Mouse (Mus musculus): Measurements from ENCODE around the gene Plbd2. TPM values are rescaled to one million over a fixed set of nuclear protein-coding genes. Genes with fewer than 3 reads are reported as not detected.

Plbd2 gene
- polyA plus RNA-seq, 1 experiment from 2014 or later, result 50.6 TPM

- WGBS, result 2% methylated on average over 17 of the region's 17 CpGs
- H3K36me3 ChIP-seq, result no peaks in the 10 kb centered on the region
- no peak for ATAC-seq (ENCODE audit: insufficient number of reproducible peaks, low FRiP score)
- peaks cover 34% of the 10 kb centered on the region for H3K4me1 ChIP-seq (replicated peaks)
- peaks cover 92% of the 10 kb centered on the region for H3K27me3 ChIP-seq (replicated peaks)
- no peak overlapping the region for H3K9ac ChIP-seq
- H3K9me3 ChIP-seq (replicated peaks), result no peaks in the 10 kb centered on the region
- peak overlapping the region; percentile 27 for H3K4me3 ChIP-seq
- no peak overlapping the region for H3K27ac ChIP-seq (ENCODE audit: poor library complexity, severe bottlenecking)
- H3K4me2 ChIP-seq, result peak overlapping the region; percentile 42
Measured at GRCm38 (mm10) chr5:120437539-120437938, 65.9 kb downstream of the Plbd2 start.

- Histone ChIP-seq H3K4me2 (no peak overlapping the region), H3K4me3 (no peak overlapping the region), H3K4me1 (replicated peaks) (peaks cover 34% of the 10 kb centered on the region), H3K9me3 (replicated peaks) (no peaks in the 10 kb centered on the region), H3K9ac (no peak overlapping the region), H3K27me3 (replicated peaks) (peaks cover 92% of the 10 kb centered on the region), H3K36me3 (no peaks in the 10 kb centered on the region), H3K27ac (ENCODE audit: poor library complexity, severe bottlenecking) (no peak overlapping the region)
- 0% methylated on average over 18 of the region's 18 CpGs for WGBS
- ATAC-seq (ENCODE audit: insufficient number of reproducible peaks, low FRiP score), result no peak
Measured at GRCm38 (mm10) chr5:120436885-120437495, 66.4 kb downstream of the Plbd2 start.

GRCm38 (mm10) chr5:120435731-120436501, 67.5 kb downstream of the Plbd2 start:
- H3K4me2 ChIP-seq, result peak overlapping the region; percentile 82
- H3K9me3 ChIP-seq (replicated peaks), result no peaks in the 10 kb centered on the region
- H3K4me1 ChIP-seq (replicated peaks), result peaks cover 34% of the 10 kb centered on the region
- under 1% methylated on average over 46 of the region's 47 CpGs for WGBS
- no peak overlapping the region for H3K27ac ChIP-seq (ENCODE audit: poor library complexity, severe bottlenecking)
- H3K9ac ChIP-seq, result 0 out of 2 replicates have a peak overlapping the region, but pooled peaks have one; percentile 54
- H3K36me3 ChIP-seq, result no peaks in the 10 kb centered on the region
- H3K4me3 ChIP-seq, result peak overlapping the region; percentile 52
- ATAC-seq (ENCODE audit: insufficient number of reproducible peaks, low FRiP score), result no peak
- H3K27me3 ChIP-seq (replicated peaks), result peaks cover 99% of the 10 kb centered on the region

GRCm38 (mm10) chr5:120435006-120435681, 68.3 kb downstream of the Plbd2 start:
- no peaks in the 10 kb centered on the region for H3K36me3 ChIP-seq
- peaks cover 31% of the 10 kb centered on the region for H3K4me1 ChIP-seq (replicated peaks)
- no peaks in the 10 kb centered on the region for H3K9me3 ChIP-seq (replicated peaks)
- WGBS, result under 1% methylated on average over 44 of the region's 44 CpGs
- H3K9ac ChIP-seq, result no peak overlapping the region
- ATAC-seq (ENCODE audit: insufficient number of reproducible peaks, low FRiP score), result no peak
- H3K4me2 ChIP-seq, result no peak overlapping the region
- no peak overlapping the region for H3K27ac ChIP-seq (ENCODE audit: poor library complexity, severe bottlenecking)
- H3K27me3 ChIP-seq (replicated peaks), result peaks cover 98% of the 10 kb centered on the region
- 0 out of 2 replicates have a peak overlapping the region, but pooled peaks have one; percentile 52 for H3K4me3 ChIP-seq

GRCm38 (mm10) chr5:120434231-120434735, 69.1 kb downstream of the Plbd2 start:
- Histone ChIP-seq H3K4me3 (no peak overlapping the region), H3K4me2 (no peak overlapping the region), H3K9me3 (replicated peaks) (no peaks in the 10 kb centered on the region), H3K36me3 (no peaks in the 10 kb centered on the region), H3K4me1 (replicated peaks) (peaks cover 23% of the 10 kb centered on the region), H3K27me3 (replicated peaks) (peaks cover 98% of the 10 kb centered on the region), H3K9ac (no peak overlapping the region), H3K27ac (ENCODE audit: poor library complexity, severe bottlenecking) (no peak overlapping the region)
- WGBS, result 3% methylated on average over 21 of the region's 21 CpGs
- ATAC-seq (ENCODE audit: insufficient number of reproducible peaks, low FRiP score), result no peak

Other genes with a start within 250 kb of the Plbd2 start
- 0.11 TPM in 1 of 2 replicates, not detected in the other for gene Lhx5, start 71.9 kb downstream of the Plbd2 start, polyA plus RNA-seq (2016; fragmentation: Nextera tagmentation; extraction: Ambion mirVana)
- gene Sdsl, start 30.8 kb downstream of the Plbd2 start, polyA plus RNA-seq (2016; fragmentation: Nextera tagmentation; extraction: Ambion mirVana), result 9.1 and 10.6 TPM in 2 replicates
- not detected in 2 replicates for gene Sds, start 27.1 kb downstream of the Plbd2 start, polyA plus RNA-seq (2016; fragmentation: Nextera tagmentation; extraction: Ambion mirVana)
- gene Slc8b1, start 7.5 kb upstream of the Plbd2 start, polyA plus RNA-seq (2016; fragmentation: Nextera tagmentation; extraction: Ambion mirVana), result 4.3 and 4.5 TPM in 2 replicates
- 17.1 and 17.3 TPM in 2 replicates for gene Tpcn1, start 85.0 kb upstream of the Plbd2 start, polyA plus RNA-seq (2016; fragmentation: Nextera tagmentation; extraction: Ambion mirVana)
- 0.19 and 0.33 TPM in 2 replicates for gene Iqcd, start 85.4 kb upstream of the Plbd2 start, polyA plus RNA-seq (2016; fragmentation: Nextera tagmentation; extraction: Ambion mirVana)
- gene Rita1, start 109.0 kb upstream of the Plbd2 start, polyA plus RNA-seq (2016; fragmentation: Nextera tagmentation; extraction: Ambion mirVana), result 9.1 and 10.8 TPM in 2 replicates
- 38.7 and 38.8 TPM in 2 replicates for gene Ddx54, start 109.1 kb upstream of the Plbd2 start, polyA plus RNA-seq (2016; fragmentation: Nextera tagmentation; extraction: Ambion mirVana)
- not detected in 2 replicates for gene Cfap73, start 130.6 kb upstream of the Plbd2 start, polyA plus RNA-seq (2016; fragmentation: Nextera tagmentation; extraction: Ambion mirVana)
- gene Rasal1, start 145.2 kb upstream of the Plbd2 start, polyA plus RNA-seq (2016; fragmentation: Nextera tagmentation; extraction: Ambion mirVana), result 0.21 TPM in 1 of 2 replicates, not detected in the other
- 0.24 and 0.28 TPM in 2 replicates for gene Dtx1, start 208.3 kb upstream of the Plbd2 start, polyA plus RNA-seq (2016; fragmentation: Nextera tagmentation; extraction: Ambion mirVana)
- gene Oas2, start 246.2 kb upstream of the Plbd2 start, polyA plus RNA-seq (2016; fragmentation: Nextera tagmentation; extraction: Ambion mirVana), result 0.08 and 0.11 TPM in 2 replicates